Mouse (Mus musculus): Measurements from ENCODE around the gene Coa4.
A peak's percentile ranks its signal among the peaks of the same experiment; 100 is the strongest.

The Coa4 gene

GRCm38 (mm10) chr7:100536804-100537518, at the start of gene Coa4:
Gene Coa4 (plus strand): TSS chr7:100537071.
- peak; percentile 85 to 90 for DNase-seq

GRCm38 (mm10) chr7:100487301-100487700, 49.6 kb upstream of the Coa4 start:
- DNase-seq, result no peak

GRCm38 (mm10) chr7:100488474-100489048, 48.3 kb upstream of the Coa4 start:
- DNase-seq, result no peak

DNA sequence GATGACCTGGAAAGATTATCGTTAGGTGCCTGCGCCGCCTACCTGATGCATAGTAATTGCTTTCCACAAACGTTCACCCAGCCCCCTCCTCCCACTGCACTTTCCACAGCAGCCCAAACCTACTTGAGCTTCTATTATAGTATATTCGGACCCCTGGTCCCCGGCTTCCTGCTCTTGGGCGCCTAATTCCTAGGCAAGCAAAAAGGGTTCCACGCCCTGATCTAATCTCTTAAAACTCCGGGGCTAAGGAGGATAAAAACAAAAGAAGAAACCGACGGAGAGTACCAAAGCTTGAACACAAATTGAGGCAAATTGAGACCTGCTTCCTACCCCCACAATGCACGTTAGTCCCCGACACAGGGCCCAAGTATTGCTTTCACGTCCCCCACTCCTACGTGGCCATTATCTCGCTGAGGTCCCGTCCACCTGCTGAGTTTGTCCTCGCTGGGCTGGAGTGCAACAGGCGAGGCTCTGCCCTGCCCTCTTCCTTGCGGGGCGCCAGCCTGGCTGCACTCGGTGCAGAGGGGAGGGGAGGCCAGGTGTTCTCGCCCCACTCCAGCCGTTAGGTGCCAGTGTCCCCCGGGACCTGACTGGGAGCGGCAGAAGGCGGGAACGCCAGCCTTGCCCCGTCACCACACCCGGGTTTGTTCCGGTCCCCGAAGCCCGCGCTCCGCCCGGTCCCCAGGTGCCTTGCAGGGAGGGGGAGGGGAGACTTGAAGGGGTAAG, 44.3 kb upstream of the Coa4 start:
- DNase-seq, result no peak

DNA sequence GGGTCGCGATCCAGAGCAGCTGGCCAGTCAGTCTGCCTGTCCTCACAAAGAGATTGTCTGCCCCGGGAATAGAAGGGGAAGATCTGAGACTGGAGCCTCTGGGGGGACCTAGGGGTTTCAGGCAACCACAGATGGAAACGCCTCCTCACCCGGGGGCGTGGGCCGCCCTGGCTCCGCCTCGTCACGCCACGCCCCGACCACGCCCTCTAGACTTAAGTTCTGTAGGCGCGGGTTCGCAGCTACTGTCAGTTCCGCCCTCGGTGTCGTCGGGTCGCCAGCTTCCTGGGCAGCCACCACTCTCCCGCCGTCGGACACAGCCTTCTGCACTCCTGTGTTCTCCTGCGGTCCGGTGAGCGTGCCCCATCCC, 43.8 kb upstream of the Coa4 start, which contains the start of gene Ucp2:
TSS of gene Ucp2 (plus strand) at position 221 of the 367 bp plus-strand sequence.
- DNase-seq, result peak; percentile 70 to 86

GRCm38 (mm10) chr7:100493484-100494414, 43.1 kb upstream of the Coa4 start:
- DNase-seq, result no peak

- DNase-seq, result no peak
Measured at GRCm38 (mm10) chr7:100494415-100494831, 42.4 kb upstream of the Coa4 start.

GRCm38 (mm10) chr7:100495042-100495441, 41.8 kb upstream of the Coa4 start:
- no peak for DNase-seq

- DNase-seq, result peak; percentile 63 to 65
Measured at GRCm38 (mm10) chr7:100495581-100496251, 41.2 kb upstream of the Coa4 start.

DNA sequence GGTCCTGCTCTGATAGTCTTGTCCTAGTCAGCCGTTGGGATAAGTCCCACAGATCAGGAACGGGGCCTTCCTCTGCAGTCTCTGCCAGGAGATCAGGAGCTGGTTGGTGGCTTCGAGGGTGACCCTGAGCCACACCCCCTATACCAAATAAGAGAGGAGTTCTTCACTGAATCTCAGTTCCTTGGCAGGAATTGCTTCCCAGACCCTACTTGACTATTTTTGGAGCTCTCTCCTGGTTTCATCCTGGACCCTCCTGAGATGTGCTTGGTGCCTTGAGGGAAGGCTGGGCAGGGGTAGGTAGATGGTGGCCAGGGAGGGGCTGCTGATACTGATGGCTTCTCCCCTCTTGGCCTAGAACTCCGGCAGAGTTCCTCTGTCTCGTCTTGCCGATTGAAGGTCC, 40.5 kb upstream of the Coa4 start:
- no peak for DNase-seq

DNA sequence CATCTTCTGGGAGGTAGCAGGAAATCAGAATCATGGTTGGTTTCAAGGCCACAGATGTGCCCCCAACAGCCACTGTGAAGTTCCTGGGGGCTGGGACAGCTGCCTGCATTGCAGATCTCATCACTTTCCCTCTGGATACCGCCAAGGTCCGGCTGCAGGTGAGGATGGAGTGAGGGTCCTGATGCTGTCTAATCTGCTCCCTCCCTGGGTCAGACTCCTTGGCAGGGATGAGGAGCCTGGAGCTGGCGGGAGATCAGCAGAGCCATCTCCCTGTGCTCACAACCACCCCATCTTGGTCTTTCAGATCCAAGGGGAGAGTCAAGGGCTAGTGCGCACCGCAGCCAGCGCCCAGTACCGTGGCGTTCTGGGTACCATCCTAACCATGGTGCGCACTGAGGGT, 40.1 kb upstream of the Coa4 start:
- DNase-seq, result no peak

- no peak for DNase-seq
Measured at GRCm38 (mm10) chr7:100497402-100497801, 39.5 kb upstream of the Coa4 start.

DNA sequence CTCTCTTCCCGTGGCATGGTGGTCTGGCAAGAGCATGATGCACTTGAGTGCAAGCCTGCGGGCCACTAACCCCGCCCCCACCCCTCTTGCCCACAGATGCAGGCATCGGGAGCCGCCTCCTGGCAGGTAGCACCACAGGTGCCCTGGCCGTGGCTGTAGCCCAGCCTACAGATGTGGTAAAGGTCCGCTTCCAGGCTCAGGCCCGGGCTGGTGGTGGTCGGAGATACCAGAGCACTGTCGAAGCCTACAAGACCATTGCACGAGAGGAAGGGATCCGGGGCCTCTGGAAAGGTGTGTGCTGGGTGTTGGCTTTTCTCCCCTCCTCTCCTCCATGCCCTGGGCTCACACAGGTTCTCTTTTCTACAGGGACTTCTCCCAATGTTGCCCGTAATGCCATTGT, 38.9 kb upstream of the Coa4 start:
- DNase-seq, result no peak

- DNase-seq, result no peak
Measured at GRCm38 (mm10) chr7:100499465-100499864, 37.4 kb upstream of the Coa4 start.

DNA sequence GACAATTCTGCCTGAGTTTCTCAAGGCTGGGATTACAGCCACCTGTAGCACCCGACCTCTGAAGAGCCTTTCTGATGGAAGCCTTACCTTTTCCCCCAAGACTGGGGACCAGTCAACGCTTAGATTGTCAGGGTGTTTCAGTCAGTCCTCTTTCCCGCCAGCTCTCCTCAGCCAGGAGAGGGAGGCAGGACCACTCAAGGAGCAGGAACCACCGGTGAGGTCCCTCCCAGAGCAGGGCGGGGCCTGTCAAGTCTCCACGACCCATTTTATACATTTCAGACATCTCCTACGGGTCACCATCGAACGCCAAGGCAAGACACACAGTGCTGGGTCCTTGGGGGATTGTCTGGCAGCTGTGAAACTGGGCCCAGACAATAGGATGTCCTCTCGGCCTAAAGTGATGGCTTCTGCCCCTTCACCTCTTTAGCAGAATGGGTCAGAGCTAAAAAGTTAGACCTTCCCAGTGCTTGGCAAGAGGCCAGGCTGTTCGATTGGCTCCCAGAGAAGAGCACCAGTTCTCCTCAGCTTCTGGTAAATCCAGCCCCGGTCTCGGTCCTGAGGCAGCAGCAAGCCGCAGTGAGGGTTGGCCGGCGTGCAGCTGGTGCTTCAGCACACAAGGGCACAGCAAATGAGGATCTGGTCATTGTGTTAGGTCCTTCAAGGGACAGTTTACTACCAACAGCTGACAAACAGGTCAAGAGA, 36.4 kb upstream of the Coa4 start:
- no peak for DNase-seq

- no peak for DNase-seq
Measured at GRCm38 (mm10) chr7:100501027-100501843, 35.6 kb upstream of the Coa4 start.

- no peak for DNase-seq
Measured at GRCm38 (mm10) chr7:100501844-100502373, 35.0 kb upstream of the Coa4 start.

GRCm38 (mm10) chr7:100502374-100502922, 34.4 kb upstream of the Coa4 start:
- DNase-seq, result no peak

DNA sequence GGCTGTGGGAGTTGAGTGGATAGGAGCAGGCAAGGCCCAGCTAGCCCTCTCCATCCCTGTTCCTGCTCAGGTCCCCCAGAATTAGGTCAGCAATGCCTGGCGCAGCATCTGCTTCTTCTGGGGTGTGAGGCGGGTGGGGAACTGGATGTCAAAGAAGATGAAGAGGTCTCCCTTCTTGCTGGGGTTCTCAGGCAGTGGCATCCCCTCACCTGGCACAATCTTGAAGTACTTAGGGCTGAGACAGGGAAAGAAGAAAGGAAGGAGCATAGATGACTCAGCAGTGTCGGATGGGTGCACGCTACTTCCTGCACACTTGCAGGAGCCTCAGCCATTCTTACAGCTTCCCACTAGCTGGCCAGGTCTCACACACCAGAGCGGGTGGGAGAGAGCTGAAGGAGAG, 33.8 kb upstream of the Coa4 start:
- DNase-seq, result no peak
